Mouse (Mus musculus) right cerebral cortex, postnatal 36 days (tissue): ENCODE measurements around the gene Zfp865.

ENCODE experiments used
- DNase-seq, 2 experiments: peaks; one replicate each; pipeline ENCODE4 v3.0.0; 2022; ENCODE audit warnings: low spot score in 2 of 2, mixed read lengths in 1 of 2

Gene Zfp865

GRCm38 (mm10) chr7:5080815-5081214, 60.6 kb downstream of the Zfp865 start:
- DNase-seq = no peak

- DNase-seq = no peak
Observed at GRCm38 (mm10) chr7:5081241-5081640, 61.1 kb downstream of the Zfp865 start.

DNA sequence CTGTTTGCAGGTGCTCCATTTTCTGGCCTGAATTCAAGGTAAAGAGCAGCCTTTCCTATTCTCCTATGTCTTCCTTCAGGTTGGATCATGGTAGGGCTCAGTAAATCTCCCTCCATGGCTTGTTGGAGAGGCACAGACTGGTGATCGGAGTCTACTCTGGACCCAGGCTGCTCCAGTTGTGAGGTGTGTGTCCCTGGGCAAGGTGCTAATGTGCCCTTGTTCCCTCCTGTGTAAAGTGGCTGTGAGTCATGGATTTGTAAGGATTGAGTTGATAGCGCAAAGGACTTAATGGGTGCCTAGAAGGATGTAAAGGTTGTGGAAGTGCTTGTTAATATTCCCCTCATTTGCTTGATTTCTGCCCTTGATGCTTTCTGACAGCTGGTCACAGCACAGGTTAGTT, 61.8 kb downstream of the Zfp865 start:
- no peak for DNase-seq

GRCm38 (mm10) chr7:5083325-5084105, 63.3 kb downstream of the Zfp865 start:
- no peak for DNase-seq

GRCm38 (mm10) chr7:5085512-5085911, 65.3 kb downstream of the Zfp865 start:
- no peak for DNase-seq
